Mouse (Mus musculus) spleen, postnatal 14 days (tissue): ENCODE data around the gene Ndufc2.
"Not testable (repeated sequence)": the region's sequence is repeated elsewhere in the genome, so short reads cannot be mapped to it uniquely, and the experiment has no call there.

Experiments
- DNase-seq, 2 experiments: peaks; one replicate each; pipeline ENCODE4 v3.0.0; 2021 to 2022; ENCODE audit warnings: low spot score in 2 of 2

The Ndufc2 gene

DNA sequence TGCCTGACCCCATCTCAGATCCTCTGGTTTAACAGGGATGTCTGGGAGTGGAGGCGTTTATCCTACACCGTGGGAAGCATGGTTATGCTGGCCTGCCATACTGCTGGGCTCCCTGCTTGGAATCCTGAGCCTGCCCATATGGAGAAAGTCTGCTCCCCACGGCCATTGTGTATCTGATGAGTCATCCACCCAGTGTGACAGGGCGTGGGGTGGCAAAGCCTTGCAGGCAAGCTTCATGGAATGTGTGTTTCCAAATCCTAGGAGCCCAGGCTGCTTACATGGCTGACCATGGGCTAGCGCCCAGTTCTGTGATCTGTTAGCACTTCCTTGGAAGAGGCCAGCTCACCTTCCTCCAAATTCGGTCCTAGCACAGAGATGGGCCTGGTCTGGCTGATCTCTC, 26.8 kb downstream of the Ndufc2 start:
- DNase-seq: no peak

DNA sequence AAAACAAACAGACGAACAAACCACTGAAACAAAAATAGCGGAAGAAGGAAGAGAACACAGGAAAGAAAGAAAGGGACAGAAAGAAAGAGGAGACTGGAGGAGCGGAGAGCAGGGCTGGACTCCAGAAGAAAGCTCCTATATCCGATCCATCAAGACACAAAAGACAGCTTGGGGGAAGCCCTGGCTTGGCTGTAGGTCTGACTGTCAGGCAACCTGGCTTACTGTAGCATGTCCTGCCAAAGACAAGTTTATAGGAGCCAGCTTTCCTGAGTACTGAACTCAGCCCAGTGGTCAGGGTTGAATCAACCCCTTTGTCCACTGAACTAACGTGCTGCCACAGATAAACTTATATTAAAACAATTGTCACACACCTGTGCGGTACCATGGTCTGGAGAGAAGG, 27.5 kb downstream of the Ndufc2 start:
- DNase-seq: no peak

DNA sequence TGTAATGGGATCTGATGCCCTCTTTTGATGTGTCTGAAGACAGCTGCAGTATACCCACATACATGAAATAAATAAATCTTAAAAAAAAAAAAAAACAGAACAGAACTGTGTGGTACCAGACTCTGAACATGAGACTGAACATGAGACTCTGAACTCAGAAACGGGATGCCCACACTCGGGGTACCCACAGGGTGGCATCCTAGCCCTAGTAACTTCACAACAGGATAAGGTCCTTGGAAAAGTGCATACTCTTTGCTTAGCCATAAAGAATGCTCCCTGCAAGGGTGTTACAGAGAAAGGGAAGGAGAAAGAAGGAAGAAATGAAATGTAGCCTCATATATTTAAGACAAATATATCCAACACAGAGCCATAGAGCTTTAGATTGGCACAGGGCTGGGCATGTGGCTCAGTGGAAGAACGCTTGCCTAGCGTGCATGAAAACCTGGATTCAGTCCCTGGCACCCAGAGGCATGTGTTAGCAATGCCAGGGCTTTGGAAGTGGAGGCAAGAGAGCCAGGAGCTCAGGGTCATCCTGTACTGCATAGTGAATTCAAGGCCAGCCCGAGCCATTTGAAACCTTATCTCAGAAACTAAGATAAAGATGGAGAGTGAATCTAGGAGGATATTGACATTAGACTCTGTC, 28.1 kb downstream of the Ndufc2 start:
- no peak for DNase-seq

DNA sequence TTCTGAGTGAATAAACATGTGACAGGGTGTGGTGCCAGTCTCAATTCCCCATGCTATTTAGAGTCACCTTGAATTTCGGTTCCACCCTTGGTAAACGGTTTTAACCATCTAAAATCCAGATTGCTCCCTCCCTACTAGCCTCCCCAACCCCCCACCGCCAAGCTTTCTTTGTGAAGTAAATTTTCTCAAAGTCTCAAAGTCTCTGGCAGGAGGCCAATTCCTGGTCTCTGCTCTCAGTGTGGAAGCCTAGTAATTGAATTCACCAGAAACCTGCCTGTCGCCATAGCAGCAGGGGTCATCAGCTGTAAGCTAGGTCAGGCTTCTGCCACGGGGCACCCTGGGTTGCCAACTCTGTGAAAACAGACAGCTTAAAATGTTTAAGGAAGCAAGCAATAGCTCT, 29.9 kb downstream of the Ndufc2 start:
- DNase-seq: peak in 1 of 2 experiments; percentile 29

DNA sequence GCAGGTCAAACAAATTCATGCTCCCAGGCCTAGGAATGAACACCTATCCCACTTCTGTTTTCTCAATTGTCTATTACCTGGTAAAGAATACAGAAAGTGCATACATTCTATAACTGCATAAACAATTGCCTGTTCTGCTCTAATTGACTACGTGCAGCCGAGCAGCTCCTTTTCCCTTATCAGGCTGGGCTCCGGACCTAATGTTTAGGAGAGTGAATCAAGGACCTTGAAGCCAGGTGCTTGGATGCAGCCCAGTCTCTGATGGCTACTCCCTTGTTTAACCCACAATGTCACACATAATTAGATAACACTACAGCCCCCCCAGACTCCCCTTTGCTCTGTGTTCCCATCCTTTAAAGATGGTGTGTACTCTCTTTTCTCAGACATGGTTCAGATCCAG, 33.7 kb downstream of the Ndufc2 start:
- DNase-seq: not testable (repeated sequence)

DNA sequence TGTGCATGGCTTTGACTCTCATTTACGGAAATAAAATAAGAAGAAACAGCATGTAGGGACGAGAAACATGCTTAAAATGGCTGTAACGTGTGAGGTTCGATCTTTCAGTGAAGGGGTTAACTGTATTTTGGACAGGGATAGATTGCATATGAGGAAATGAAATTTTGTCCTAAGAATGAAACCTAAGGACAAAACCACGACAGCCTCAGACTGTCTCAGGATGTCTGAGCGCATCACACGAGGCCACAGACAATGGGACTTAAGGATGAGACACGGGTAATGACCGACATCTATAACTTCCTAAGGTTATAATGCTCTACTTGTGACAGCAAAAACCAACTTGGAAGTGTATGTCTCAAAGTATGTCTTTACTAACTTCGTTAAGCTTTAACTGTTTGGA, 34.7 kb downstream of the Ndufc2 start:
- DNase-seq: no peak

DNA sequence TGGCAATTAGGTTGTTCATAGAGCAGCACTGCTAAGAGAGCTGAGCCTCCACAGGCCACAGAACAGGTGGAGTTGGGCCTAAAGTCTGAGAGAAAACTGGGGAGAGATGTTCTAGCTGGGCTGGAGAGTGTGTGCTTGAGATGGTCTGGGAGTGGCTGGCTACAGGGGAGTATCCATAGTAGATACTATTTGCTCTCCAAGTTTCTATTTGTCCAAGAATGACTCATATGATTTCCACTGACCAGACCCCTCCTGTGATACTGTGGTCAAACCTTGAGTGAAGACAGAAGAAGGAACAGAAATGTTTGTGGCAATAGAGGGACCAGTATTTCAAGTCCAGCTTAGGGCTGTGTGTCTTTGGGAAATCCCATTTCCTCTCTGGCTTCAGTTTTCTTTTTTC, 39.2 kb downstream of the Ndufc2 start:
- DNase-seq: no peak

DNA sequence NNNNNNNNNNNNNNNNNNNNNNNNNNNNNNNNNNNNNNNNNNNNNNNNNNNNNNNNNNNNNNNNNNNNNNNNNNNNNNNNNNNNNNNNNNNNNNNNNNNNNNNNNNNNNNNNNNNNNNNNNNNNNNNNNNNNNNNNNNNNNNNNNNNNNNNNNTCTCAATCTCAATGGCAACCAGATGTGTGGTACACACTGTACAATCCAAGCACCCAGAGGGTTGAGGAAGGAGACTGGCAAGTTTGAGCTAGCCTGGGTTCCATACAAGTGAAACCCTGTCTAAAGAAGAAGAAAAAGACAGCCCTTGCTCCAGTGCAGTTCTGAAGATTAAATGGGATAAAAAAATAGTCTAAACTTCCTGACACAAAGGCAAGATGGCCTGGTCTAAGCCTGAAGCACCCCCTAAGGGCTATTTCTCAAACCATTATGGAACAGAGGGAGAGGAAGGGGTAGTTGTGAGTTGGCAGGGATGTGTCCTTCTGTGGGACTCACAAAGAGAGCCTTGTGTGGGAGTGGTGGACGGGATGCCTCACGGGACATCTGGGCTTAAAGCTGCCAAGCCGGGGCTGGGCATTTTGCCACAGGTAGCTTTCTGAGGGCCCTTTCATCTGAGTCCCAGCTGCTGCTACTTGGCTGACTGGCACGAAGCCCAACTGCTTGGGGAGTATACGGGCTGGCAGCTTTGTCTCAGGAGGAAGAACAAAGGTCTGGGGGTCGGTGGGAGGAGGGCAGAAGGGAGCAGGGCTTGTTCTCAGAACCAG, 46.5 kb downstream of the Ndufc2 start:
- no peak for DNase-seq

DNA sequence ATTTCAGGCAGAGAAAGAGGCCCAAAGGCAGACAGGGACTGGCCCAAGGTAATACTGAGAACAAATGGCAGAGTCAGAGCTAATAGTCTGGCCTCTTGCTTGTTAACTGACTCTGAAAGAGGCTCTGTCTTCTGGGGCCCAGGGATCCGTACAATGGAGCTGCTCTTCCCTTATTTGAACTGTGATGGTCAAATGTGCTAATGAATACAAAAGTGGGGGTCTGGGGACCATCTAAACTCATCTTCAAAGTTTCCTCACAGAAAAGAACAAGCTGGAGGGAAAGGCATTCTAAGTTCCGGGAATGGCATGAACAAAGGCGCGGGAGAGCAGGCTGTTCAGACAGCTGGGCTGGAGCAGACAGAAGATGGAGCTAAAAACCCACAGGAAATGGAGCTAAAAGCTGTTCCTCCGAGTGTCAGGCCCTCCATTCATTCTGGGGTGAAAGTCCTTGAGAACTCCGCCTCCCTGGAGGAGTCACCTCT, 47.3 kb downstream of the Ndufc2 start:
- no peak for DNase-seq

DNA sequence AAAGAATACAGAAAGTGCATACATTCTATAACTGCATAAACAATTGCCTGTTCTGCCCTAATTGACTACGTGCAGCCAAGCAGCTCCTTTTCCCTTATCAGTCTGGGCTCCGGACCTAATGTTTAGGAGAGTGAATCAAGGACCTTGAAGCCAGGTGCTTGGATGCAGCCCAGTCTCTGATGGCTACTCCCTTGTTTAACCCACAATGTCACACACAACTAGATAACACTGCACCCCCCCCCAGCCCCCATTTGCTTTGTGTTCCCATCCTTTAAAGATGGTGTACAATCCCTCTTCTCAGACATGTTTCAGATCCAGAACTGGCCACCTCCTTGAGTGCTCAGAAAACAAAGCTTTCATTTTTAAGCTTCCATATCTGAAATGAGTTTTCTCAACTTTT, 51.2 kb downstream of the Ndufc2 start, which contains the start of gene Kctd14:
Gene Kctd14, plus strand, starts transcription at position 301 of the 400 bp plus-strand sequence.
- not testable (repeated sequence) for DNase-seq

DNA sequence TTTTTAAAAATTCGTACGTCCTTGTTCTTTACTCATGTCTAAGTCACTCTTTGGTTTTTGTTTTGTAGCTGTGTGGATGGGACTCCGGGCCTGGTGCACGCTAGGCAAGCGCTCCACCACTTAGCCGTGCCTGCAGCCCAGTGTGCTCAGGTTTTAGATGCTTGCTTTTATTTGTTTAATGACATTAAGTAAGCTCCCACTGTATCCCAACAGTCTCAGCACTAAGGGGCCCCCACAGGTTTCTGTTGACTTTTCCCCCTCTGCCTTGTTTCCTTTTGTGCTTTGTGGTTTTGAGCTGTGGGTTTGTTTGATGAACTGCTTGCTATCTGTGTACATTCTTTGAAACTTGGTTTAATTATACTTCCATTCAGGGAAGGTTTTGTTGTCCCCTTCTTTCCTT, 52.4 kb downstream of the Ndufc2 start:
- no peak for DNase-seq

DNA sequence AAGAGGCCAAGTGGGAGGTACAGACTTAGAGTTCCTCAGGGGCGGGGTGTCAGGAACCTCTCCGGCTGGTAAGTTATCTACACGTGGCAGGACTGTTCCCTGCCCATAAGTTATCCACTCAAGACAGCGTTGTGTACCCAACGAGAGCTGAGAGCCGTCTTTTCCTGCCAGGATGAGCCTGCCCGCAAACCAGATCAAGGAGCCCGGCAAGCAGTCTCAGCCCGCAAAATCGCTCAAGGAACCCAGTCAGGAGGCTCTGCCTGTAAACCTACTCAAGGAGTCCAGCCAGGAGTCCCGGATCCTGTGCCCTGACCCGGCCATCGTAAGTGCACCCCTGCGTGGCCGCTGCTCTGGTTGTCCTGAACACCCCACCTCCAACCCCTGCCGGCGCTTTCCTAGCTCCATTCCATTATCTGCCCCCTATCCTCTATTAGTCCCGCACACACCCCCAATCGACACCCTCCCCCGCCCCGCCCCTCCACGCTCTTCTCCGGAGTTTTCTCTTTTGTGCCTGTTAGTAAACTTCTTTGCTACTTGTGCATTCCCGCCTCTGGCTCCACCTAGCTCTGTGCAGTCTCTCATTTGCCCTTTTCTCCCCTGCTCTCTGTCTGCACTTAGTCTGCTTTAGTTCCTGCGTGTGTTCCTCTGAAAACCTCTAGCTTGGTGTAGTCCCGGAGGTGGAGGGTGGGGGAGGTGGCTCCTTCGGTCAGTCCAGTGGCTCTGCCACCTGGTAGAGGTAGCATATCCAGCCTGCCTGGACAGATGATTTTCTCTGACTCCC, 53.5 kb downstream of the Ndufc2 start:
- peak; percentile 46 to 60 for DNase-seq

DNA sequence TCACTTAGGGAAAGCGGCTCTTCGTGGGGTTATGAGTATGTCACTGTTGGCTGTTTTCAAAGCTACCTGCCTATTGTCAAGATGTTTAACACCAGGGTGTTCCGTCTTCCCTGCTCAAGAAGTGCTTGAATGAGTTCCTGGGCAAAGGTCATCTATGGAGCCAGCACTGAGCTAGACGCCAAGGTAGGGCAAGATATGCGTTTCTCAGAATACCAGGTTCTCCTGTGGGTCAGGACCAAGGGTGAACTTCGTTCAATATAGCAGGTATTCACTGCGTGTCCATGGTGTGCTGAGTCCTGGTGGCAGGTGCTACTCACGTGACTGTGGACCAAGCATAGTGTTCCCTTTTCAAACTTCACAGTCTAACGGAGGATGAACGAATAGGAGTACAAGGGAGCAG, 55.0 kb downstream of the Ndufc2 start:
- DNase-seq: no peak

DNA sequence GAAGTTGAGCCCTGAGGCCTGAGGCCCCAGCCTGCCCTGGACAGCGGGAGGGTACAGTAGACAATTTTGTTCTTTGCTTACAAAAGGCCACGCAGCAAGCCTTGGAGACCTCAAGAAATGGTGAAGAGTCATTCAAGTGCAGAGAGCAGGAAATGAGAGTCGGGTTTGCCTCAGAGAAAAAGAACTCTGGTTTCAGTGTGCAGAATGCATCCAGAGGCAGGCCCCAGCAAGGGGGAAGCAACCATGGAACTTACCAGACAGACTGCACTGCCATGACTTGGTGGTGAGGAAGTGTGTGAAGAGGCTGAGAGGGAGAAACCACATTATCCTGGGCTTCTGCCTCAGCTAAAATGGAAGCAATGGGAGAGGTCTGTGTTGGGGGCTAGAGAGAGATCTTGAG, 55.8 kb downstream of the Ndufc2 start:
- no peak for DNase-seq
